Mouse (Mus musculus): ENCODE results near the gene Slc17a9. TPM values are rescaled to one million over a fixed set of nuclear protein-coding genes. Genes with fewer than 3 reads are reported as not detected.

The Slc17a9 gene
- total RNA-seq, 2 experiments from 2014 or later: 2.9 to 3.2 TPM

Other genes starting within 250 kb of the Slc17a9 start
- gene Ntsr1, start 225.3 kb upstream of the Slc17a9 start, total RNA-seq (2021): under 1 TPM; 0.25 to 0.73 TPM
- gene Mrgbp, start 144.0 kb upstream of the Slc17a9 start, total RNA-seq (2021): 10 to 100 TPM; 28.2 to 29.3 TPM
- 10 to 100 TPM; 61.4 to 66.1 TPM for gene Ogfr, start 136.0 kb upstream of the Slc17a9 start, total RNA-seq (2021)
- 1 to 10 TPM; 2.3 to 3.1 TPM for gene Col9a3, start 127.5 kb upstream of the Slc17a9 start, total RNA-seq (2021)
- gene Tcfl5, start 82.6 kb upstream of the Slc17a9 start, total RNA-seq (2021): under 1 TPM; 0.34 to 0.90 TPM
- 10 to 100 TPM; 60.8 to 63.3 TPM for gene Dido1, start 15.3 kb upstream of the Slc17a9 start, total RNA-seq (2021)
- 10 to 100 TPM; 72.6 to 78.2 TPM for gene Gid8, start 15.1 kb upstream of the Slc17a9 start, total RNA-seq (2021)
- gene Bhlhe23, start 51.6 kb downstream of the Slc17a9 start, total RNA-seq (2021): not detected
- 10 to 100 TPM; 58.7 to 64.4 TPM for gene Ythdf1, start 195.7 kb downstream of the Slc17a9 start, total RNA-seq (2021)
- gene Birc7, start 203.8 kb downstream of the Slc17a9 start, total RNA-seq (2021): not detected
- gene Nkain4, start 229.4 kb downstream of the Slc17a9 start, total RNA-seq (2021): 10 to 100 TPM in 1 of 2 experiments, 1 to 10 TPM in 1; 8.8 to 12.6 TPM
- gene Arfgap1, start 242.0 kb downstream of the Slc17a9 start, total RNA-seq (2021): 10 to 100 TPM; 87.0 to 93.3 TPM

Measured in adrenal gland, postnatal 4 days (tissue).